Mouse (Mus musculus) MEL (cell line): ENCODE data around the gene Wnt6. TPM values are rescaled to one million over a fixed set of nuclear protein-coding genes. Genes with fewer than 3 reads are reported as not detected.

Source experiments
- DNase-seq: peaks from one replicate; pipeline ENCODE4 v3.0.0; 2011; ENCODE audit warnings: low read depth, low spot score
- H3K27ac ChIP-seq: 2 replicates; pipeline ENCODE4 v1.5.1; 2012; ENCODE audit warnings: low read depth, mild to moderate bottlenecking, control low read depth, low read length, moderate library complexity; ENCODE audit not compliant: control insufficient read depth
- H3K27me3 ChIP-seq, 2 experiments: fragments of 150-350 bp in 1 of 2; sonication (generic) in 1 of 2; 2 replicates each; pipeline ENCODE4 v1.6.1; 2012; ENCODE audit warnings: low read length in 2 of 2, mild to moderate bottlenecking in 2 of 2, improper control_type of control experiment in 1 of 2, moderate library complexity in 1 of 2; ENCODE audit not compliant: insufficient read depth in 2 of 2, control insufficient read depth in 1 of 2
- H3K36me3 ChIP-seq, 2 experiments: 2 replicates each; pipeline ENCODE4 v1.6.1; 2012 to 2014; ENCODE audit warnings: low read length in 2 of 2, improper control_type of control experiment in 1 of 2, inconsistent platforms in 1 of 2, mild to moderate bottlenecking in 1 of 2; ENCODE audit not compliant: insufficient read depth in 2 of 2, control insufficient read depth in 1 of 2
- H3K4me1 ChIP-seq, 2 experiments: fragments of 150-350 bp in 1 of 2; sonication (generic) in 1 of 2; 2 replicates each; pipeline ENCODE4 v1.6.1; 2012; ENCODE audit warnings: low read length in 2 of 2, improper control_type of control experiment in 1 of 2, mild to moderate bottlenecking in 1 of 2; ENCODE audit not compliant: insufficient read depth in 2 of 2, control insufficient read depth in 1 of 2
- H3K4me3 ChIP-seq, 2 experiments: fragments of 150-350 bp in 1 of 2; sonication (generic) in 1 of 2; 2 replicates each; pipeline ENCODE4 v1.5.1; 2012; ENCODE audit warnings: low read depth in 2 of 2, low read length in 2 of 2, mild to moderate bottlenecking in 2 of 2, moderate library complexity in 2 of 2, control low read depth in 1 of 2, improper control_type of control experiment in 1 of 2; ENCODE audit not compliant: control insufficient read depth in 1 of 2, insufficient read depth in 1 of 2
- H3K79me2 ChIP-seq: 2 replicates; pipeline ENCODE4 v1.6.1; 2012; ENCODE audit warnings: mild to moderate bottlenecking, low read length, moderate library complexity; ENCODE audit not compliant: control insufficient read depth, poor library complexity, insufficient read depth
- H3K9ac ChIP-seq: 2 replicates; pipeline ENCODE4 v1.6.1; 2012; ENCODE audit warnings: low read depth, mild to moderate bottlenecking, control low read depth, low read length, moderate library complexity; ENCODE audit not compliant: control insufficient read depth, poor library complexity, severe bottlenecking
- H3K9me3 ChIP-seq: fragments of 150-350 bp; sonication (generic); replicated peaks from 2 replicates; pipeline ENCODE4 v1.6.1; 2012; ENCODE audit warnings: mild to moderate bottlenecking, low read length, improper control_type of control experiment, moderate library complexity; ENCODE audit not compliant: insufficient read depth
- BHLHE40 ChIP-seq: IDR thresholded peaks from 2 replicates; pipeline ENCODE4 v1.6.1; 2012; ENCODE audit warnings: low read depth, mild to moderate bottlenecking, inconsistent platforms, low read length, improper control_type of control experiment, borderline replicate concordance
- CHD1 ChIP-seq: IDR thresholded peaks from 2 replicates; pipeline ENCODE4 v1.6.1; 2012; ENCODE audit warnings: low read depth, mild to moderate bottlenecking, inconsistent platforms, low read length, improper control_type of control experiment
- CHD2 ChIP-seq: IDR thresholded peaks from 2 replicates; pipeline ENCODE4 v1.6.1; 2011; ENCODE audit warnings: low read length, improper control_type of control experiment
- E2F4 ChIP-seq: IDR thresholded peaks from 2 replicates; pipeline ENCODE4 v1.6.1; 2011; ENCODE audit warnings: low read depth, low read length, improper control_type of control experiment, borderline replicate concordance
- HCFC1 ChIP-seq: IDR thresholded peaks from 2 replicates; pipeline ENCODE4 v1.6.1; 2012; ENCODE audit warnings: low read depth, mild to moderate bottlenecking, inconsistent platforms, low read length, improper control_type of control experiment, moderate library complexity
- JUND ChIP-seq: IDR thresholded peaks from 2 replicates; pipeline ENCODE4 v1.6.1; 2011; ENCODE audit warnings: low read depth, mild to moderate bottlenecking, improper control_type of control experiment, low read length
- KAT2A ChIP-seq: conservative IDR thresholded peaks from 2 replicates; pipeline ENCODE4 v1.6.1; 2012; ENCODE audit warnings: low read depth, low read length, improper control_type of control experiment, inconsistent platforms
- MAFK ChIP-seq: IDR thresholded peaks from 2 replicates; pipeline ENCODE4 v1.6.1; 2011; ENCODE audit warnings: low read depth, mild to moderate bottlenecking, low read length, improper control_type of control experiment, borderline replicate concordance
- MAZ ChIP-seq: IDR thresholded peaks from 2 replicates; pipeline ENCODE4 v1.6.1; 2012; ENCODE audit warnings: low read depth, mild to moderate bottlenecking, inconsistent platforms, low read length, improper control_type of control experiment
- MEF2A ChIP-seq: IDR thresholded peaks from 2 replicates; pipeline ENCODE4 v1.6.1; 2014; ENCODE audit warnings: low read depth, mild to moderate bottlenecking, inconsistent platforms, low read length, improper control_type of control experiment; ENCODE audit not compliant: poor library complexity, insufficient replicate concordance, severe bottlenecking; ENCODE audit errors: extremely low read depth
- MYC ChIP-seq: IDR thresholded peaks from 2 replicates; pipeline ENCODE4 v1.6.1; 2011; ENCODE audit warnings: low read depth, mild to moderate bottlenecking, low read length, improper control_type of control experiment, moderate library complexity
- NELFE ChIP-seq: IDR thresholded peaks from 2 replicates; pipeline ENCODE4 v1.6.1; 2011; ENCODE audit warnings: low read depth, low read length, improper control_type of control experiment
- RCOR1 ChIP-seq: IDR thresholded peaks from 2 replicates; pipeline ENCODE4 v1.6.1; 2012; ENCODE audit warnings: low read depth, mild to moderate bottlenecking, inconsistent platforms, low read length, improper control_type of control experiment
- SIN3A ChIP-seq: IDR thresholded peaks from 2 replicates; pipeline ENCODE4 v1.6.1; 2012; ENCODE audit warnings: low read length, improper control_type of control experiment, inconsistent platforms
- TCF12 ChIP-seq: IDR thresholded peaks from 2 replicates; pipeline ENCODE4 v1.6.1; 2014; ENCODE audit warnings: low read depth, mild to moderate bottlenecking, inconsistent platforms, low read length, improper control_type of control experiment, moderate library complexity
- UBTF ChIP-seq: IDR thresholded peaks from 2 replicates; pipeline ENCODE4 v1.6.1; 2012; ENCODE audit warnings: low read depth, mild to moderate bottlenecking, inconsistent platforms, low read length, improper control_type of control experiment, moderate library complexity, borderline replicate concordance; ENCODE audit not compliant: insufficient read depth
- ZC3H11A ChIP-seq: IDR thresholded peaks from 2 replicates; pipeline ENCODE4 v1.6.1; 2012; ENCODE audit warnings: low read depth, mild to moderate bottlenecking, inconsistent platforms, low read length, improper control_type of control experiment
- ZKSCAN1 ChIP-seq: IDR thresholded peaks from 2 replicates; pipeline ENCODE4 v1.6.1; 2012; ENCODE audit warnings: low read depth, mild to moderate bottlenecking, inconsistent platforms, low read length, improper control_type of control experiment, moderate library complexity
- ZMIZ1 ChIP-seq: IDR thresholded peaks from 2 replicates; pipeline ENCODE4 v1.6.1; 2012; ENCODE audit warnings: low read depth, mild to moderate bottlenecking, inconsistent platforms, low read length, improper control_type of control experiment, moderate library complexity
- ZNF384 ChIP-seq: IDR thresholded peaks from 2 replicates; pipeline ENCODE4 v1.6.1; 2012; ENCODE audit warnings: low read depth, mild to moderate bottlenecking, inconsistent platforms, low read length, improper control_type of control experiment
- polyA plus RNA-seq, 2 experiments: library from polyadenylated mRNA; stranded (reverse) in 1 of 2; unstranded in 1 of 2; fragments of >175 nt in 1 of 2; fragments of >200 nt in 1 of 2; gene quantifications; 2 replicates each; pipeline versions ENCODE4 v1.2.1 to v1.2.4; 2012; ENCODE audit warnings: low replicate concordance in 2 of 2, low read depth in 1 of 2; ENCODE audit not compliant: insufficient read length in 2 of 2, insufficient read depth in 1 of 2, missing spikeins in 1 of 2
- total RNA-seq: library from RNA; depleted of rRNA; stranded (reverse); fragments of 300-350 nt; gene quantifications from 2 replicates; pipeline ENCODE4 v1.2.3, GENCODE M21; 2012

Gene Wnt6
- total and polyA plus RNA-seq, 3 experiments = not detected

DNA sequence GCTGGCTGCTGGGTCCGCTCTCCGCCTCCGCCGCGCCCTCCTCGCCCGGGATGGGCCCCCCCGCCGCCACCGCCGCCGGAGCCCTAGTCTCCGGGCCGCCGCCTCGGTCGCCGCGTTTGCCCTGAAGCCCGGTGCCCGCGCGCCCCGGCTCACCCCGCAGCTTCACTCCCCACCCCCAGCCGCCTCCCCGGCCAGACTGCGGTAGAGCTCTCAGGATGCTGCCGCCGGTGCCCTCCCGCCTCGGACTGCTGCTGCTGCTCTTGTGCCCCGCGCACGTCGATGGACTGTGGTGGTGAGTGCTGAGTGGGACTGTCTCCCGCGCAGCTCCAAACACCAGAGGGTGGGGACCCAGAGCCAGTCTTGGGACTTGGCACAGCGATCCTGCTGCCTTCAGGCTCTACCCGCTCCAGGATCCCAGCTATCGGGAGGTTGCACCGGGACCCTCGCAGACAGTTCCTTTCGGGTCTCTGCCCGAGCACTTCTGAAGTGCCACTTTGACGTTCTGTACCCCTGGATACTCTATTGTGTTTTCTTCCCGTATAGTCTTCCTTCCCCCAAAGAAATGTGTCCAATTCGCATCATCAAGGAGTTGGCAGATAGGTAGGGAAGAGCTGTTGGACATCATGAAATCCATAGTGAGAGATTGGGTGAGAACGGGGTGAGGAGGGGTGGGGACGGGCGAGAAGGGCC lies 384 bp downstream of the Wnt6 start:
- no peak for TF ChIP-seq SIN3A
- TF ChIP-seq UBTF = no peak
- no peak for TF ChIP-seq HCFC1
- TF ChIP-seq MYC = no peak
- no peak for TF ChIP-seq NELFE
- TF ChIP-seq ZNF384 = no peak
- TF ChIP-seq ZC3H11A = no peak
- no peak for TF ChIP-seq CHD2
- TF ChIP-seq MEF2A = no peak
- TF ChIP-seq KAT2A = no peak
- TF ChIP-seq MAFK = no peak
- TF ChIP-seq E2F4 = no peak
- TF ChIP-seq RCOR1 = no peak
- no peak for TF ChIP-seq ZMIZ1
- no peak for TF ChIP-seq JUND
- no peak for TF ChIP-seq BHLHE40
- no peak for TF ChIP-seq CHD1
- TF ChIP-seq TCF12 = no peak
- TF ChIP-seq ZKSCAN1 = no peak
- TF ChIP-seq, all 39 proteins: peak for 0
- H3K79me2 ChIP-seq = no peaks in the 10 kb centered on the region
- no peak for DNase-seq
- H3K9me3 ChIP-seq = no peaks in the 10 kb centered on the region
- H3K36me3 ChIP-seq = no peaks in the 10 kb centered on the region
- H3K27ac ChIP-seq = no peak overlapping the region
- H3K27me3 ChIP-seq = no peaks in the 10 kb centered on the region
- H3K4me1 ChIP-seq = peaks cover 0 to 13% of the 10 kb centered on the region in 2 experiments; a peak in 1 of 4 replicates
- no peak overlapping the region for H3K9ac ChIP-seq
- H3K4me3 ChIP-seq = no peak overlapping the region

DNA sequence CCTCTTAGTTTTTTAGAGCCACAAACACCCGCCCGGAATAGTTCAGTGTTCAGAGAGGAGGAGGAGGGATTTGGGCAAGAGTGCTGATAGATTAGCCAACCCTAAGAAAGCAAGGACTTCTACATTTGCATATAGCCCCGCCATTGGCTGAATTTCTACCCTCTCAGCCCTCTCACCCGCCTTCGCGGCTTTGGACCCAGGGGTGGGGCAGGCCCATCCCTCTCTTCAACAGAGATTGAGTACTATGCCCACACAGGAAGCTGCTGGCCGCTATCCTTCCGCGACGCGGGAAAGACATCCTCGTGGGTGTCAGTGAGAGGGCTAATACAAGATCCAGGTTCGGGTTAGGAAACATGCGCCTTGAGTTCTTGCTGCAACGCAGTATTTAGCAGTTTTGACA lies 1.4 kb downstream of the Wnt6 start:
- TF ChIP-seq MAFK (no peak), E2F4 (peak; percentile 69; the same call in 1 of the 2 replicates), MAZ (0 out of 2 replicates have a peak, but pooled peaks have one; percentile 51)
- no peak overlapping the region for H3K27ac ChIP-seq
- H3K4me3 ChIP-seq = no peak overlapping the region
- no peaks in the 10 kb centered on the region for H3K79me2 ChIP-seq
- DNase-seq = peak; percentile 92
- H3K27me3 ChIP-seq = no peaks in the 10 kb centered on the region; a peak in 1 of 4 replicates
- no peaks in the 10 kb centered on the region for H3K36me3 ChIP-seq
- no peaks in the 10 kb centered on the region for H3K9me3 ChIP-seq
- H3K4me1 ChIP-seq = peaks cover 0 to 8% of the 10 kb centered on the region in 2 experiments; a peak in 1 of 4 replicates
- H3K9ac ChIP-seq = no peak overlapping the region
